Mouse (Mus musculus) stomach, postnatal 0 days (tissue): ENCODE measurements around the gene Art2b. TPM values are rescaled to one million over a fixed set of nuclear protein-coding genes. Genes with fewer than 3 reads are reported as not detected.
"Not testable (repeated sequence)": the region's sequence is repeated elsewhere in the genome, so short reads cannot be mapped to it uniquely, and the experiment has no call there.

Source experiments
- ATAC-seq: fragments of 200-750 bp; cut with Nextera tagmentation; 2 replicates; pipeline ENCODE4 v1.8.0; 2017; ENCODE audit not compliant: low FRiP score, low TSS enrichment
- DNase-seq: peaks from one replicate; pipeline ENCODE4 v3.0.0-alpha.2; 2016; ENCODE audit warnings: low spot score
- H3K27ac ChIP-seq: fragments of 300-500 bp; sonication (generic); replicated peaks from 2 replicates; pipeline ENCODE4 v1.5.1; 2014; ENCODE audit warnings: mild to moderate bottlenecking, control low read depth
- H3K27me3 ChIP-seq: fragments of 300-500 bp; sonication (generic); 2 replicates; pipeline ENCODE4 v1.6.1; 2014; ENCODE audit warnings: low read length; ENCODE audit not compliant: control insufficient read depth, insufficient read depth
- H3K36me3 ChIP-seq: fragments of 300-500 bp; sonication (generic); 2 replicates; pipeline ENCODE4 v1.6.1; 2014; ENCODE audit warnings: low read length, mixed read lengths; ENCODE audit not compliant: control insufficient read depth, insufficient read depth
- H3K4me1 ChIP-seq: fragments of 300-500 bp; sonication (generic); replicated peaks from 2 replicates; pipeline ENCODE4 v1.6.1; 2014; ENCODE audit warnings: antibody characterized with exemption; ENCODE audit not compliant: control insufficient read depth, insufficient read depth
- H3K4me2 ChIP-seq: fragments of 300-500 bp; sonication (generic); replicated peaks from 2 replicates; pipeline ENCODE4 v1.6.1; 2014; ENCODE audit warnings: low read depth, mild to moderate bottlenecking, control low read depth, moderate library complexity
- H3K4me3 ChIP-seq: fragments of 300-500 bp; sonication (generic); 2 replicates; pipeline ENCODE4 v1.5.1; 2014; ENCODE audit warnings: low read depth, low read length, control low read depth
- H3K9ac ChIP-seq: fragments of 300-500 bp; sonication (generic); 2 replicates; pipeline ENCODE4 v1.6.1; 2014; ENCODE audit warnings: mild to moderate bottlenecking, low read length, control low read depth, mixed read lengths
- H3K9me3 ChIP-seq: fragments of 300-500 bp; sonication (generic); 2 replicates; pipeline ENCODE4 v1.6.1; 2016; ENCODE audit warnings: low read length; ENCODE audit not compliant: control insufficient read depth
- CTCF ChIP-seq: IDR thresholded peaks from 2 replicates; pipeline ENCODE4 v1.5.1; 2016; ENCODE audit warnings: antibody characterized with exemption, low read depth, mild to moderate bottlenecking, moderate library complexity
- EP300 ChIP-seq: optimal IDR thresholded peaks from 2 replicates; pipeline ENCODE3; 2016; ENCODE audit warnings: antibody characterized with exemption
- WGBS: fragments of 180-500 bp; shearing (Covaris S2); extraction: QIAGEN DNeasy Blood & Tissue Kit; methylation state at CpG from one replicate; pipeline ENCODE4 v1.1.7; 2014; 5-methylcytosine and 5-hydroxymethylcytosine counted together
- polyA plus RNA-seq: library from polyadenylated mRNA; unstranded; fragments of >200 nt; fragmentation: Nextera tagmentation; extraction: Ambion mirVana; gene quantifications from 2 replicates; pipeline ENCODE4 v1.2.1, GENCODE M21; 2015

Gene Art2b
- polyA plus RNA-seq, 1 experiment from 2014 or later = not detected

DNA sequence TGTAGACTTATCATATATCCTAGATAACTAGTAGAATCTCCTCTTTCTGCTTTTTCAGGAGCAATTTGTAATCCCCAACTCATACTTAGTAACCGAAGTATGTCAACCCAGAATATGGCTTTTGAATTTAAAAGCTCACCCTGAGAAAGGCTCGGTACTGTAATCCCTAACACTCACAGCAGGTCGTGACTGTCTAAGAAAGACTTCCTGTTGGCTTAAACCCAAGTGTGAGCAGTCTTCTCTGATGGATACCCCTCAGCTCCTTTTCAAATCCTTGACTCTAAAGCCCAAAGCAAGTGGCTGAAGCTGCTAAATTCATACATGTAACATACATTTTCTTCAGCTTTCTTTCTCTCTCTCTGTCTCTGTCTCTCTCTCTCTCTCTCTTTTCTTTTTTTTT is 11.0 kb downstream of the Art2b start:
- WGBS = 40% methylated on average over 3 of the region's 3 CpGs
- no peak for ATAC-seq

DNA sequence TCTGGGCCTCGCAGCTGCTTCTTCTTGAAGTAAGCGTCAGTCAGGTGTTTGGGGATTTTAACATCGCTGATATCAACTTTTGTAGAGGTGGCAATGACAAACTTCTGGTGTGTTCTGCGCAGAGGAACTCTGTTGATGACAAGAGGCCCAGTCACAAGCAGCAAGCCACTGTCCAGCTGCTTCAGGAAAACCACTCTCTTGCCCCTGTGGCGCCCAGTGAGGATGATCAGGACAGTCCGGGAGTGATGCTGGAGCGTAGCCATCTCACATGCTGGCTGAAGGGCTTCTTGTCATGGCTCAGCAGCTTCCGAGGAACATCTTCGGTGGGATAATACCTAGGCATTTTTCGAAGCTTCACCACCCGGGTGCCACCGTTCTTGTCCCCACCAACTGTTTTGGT is 11.8 kb downstream of the Art2b start:
- H3K4me2 ChIP-seq, H3K4me1 ChIP-seq, H3K27ac ChIP-seq, DNase-seq, H3K27me3 ChIP-seq, ATAC-seq, H3K9me3 ChIP-seq, H3K9ac ChIP-seq, H3K36me3 ChIP-seq, H3K4me3 ChIP-seq: not testable (repeated sequence)
- WGBS = 83% methylated on average over 11 of the region's 12 CpGs

More for the DNA sequence above, 11.0 kb downstream of the Art2b start:
- H3K9me3 ChIP-seq = no peaks in the 10 kb centered on the region
- no peaks in the 10 kb centered on the region for H3K27me3 ChIP-seq
- no peak overlapping the region for H3K27ac ChIP-seq
- H3K9ac ChIP-seq = no peak overlapping the region
- H3K4me1 ChIP-seq = no peaks in the 10 kb centered on the region
- H3K36me3 ChIP-seq = no peaks in the 10 kb centered on the region
- no peak overlapping the region for H3K4me2 ChIP-seq
- DNase-seq = no peak
- TF ChIP-seq EP300 (no peak), CTCF (no peak)
- H3K4me3 ChIP-seq = no peak overlapping the region

DNA sequence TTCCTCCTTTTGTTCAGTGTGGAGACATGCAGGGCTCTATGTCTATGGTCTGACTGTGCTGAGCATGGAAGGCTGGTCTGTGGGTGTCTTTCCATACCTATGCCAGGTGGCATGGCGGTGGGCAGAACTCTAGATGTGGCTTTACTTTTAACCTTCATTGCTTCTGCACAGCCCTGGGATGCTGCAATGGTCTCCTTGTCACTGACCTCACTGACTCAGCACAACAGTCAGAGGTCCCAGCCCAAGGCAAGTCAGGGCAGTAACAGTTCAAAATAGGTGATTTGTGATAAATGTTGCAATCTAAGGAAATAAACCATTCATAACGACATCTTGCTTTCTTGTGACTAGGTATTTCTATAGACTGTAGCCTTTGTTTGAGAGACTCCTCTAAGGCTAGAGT is 21.3 kb downstream of the Art2b start:
- Histone ChIP-seq H3K27ac (no peak overlapping the region), H3K9me3 (no peaks in the 10 kb centered on the region), H3K27me3 (no peaks in the 10 kb centered on the region), H3K4me1 (no peaks in the 10 kb centered on the region), H3K4me3 (no peak overlapping the region), H3K36me3 (no peaks in the 10 kb centered on the region), H3K9ac (no peak overlapping the region), H3K4me2 (no peak overlapping the region)
- no peak for DNase-seq
- WGBS = 89% methylated on average over 2 of the region's 2 CpGs
- TF ChIP-seq CTCF (no peak), EP300 (no peak)
- ATAC-seq = no peak

GRCm38 (mm10) chr7:101559393-101559792 is 26.0 kb downstream of the Art2b start:
- ATAC-seq, H3K4me2 ChIP-seq, H3K9ac ChIP-seq, H3K27ac ChIP-seq, DNase-seq, H3K9me3 ChIP-seq, H3K27me3 ChIP-seq, H3K4me1 ChIP-seq, H3K36me3 ChIP-seq, H3K4me3 ChIP-seq: not testable (repeated sequence)
- 51% methylated on average over 5 of the region's 5 CpGs for whole genome bisulfite sequencing

DNA sequence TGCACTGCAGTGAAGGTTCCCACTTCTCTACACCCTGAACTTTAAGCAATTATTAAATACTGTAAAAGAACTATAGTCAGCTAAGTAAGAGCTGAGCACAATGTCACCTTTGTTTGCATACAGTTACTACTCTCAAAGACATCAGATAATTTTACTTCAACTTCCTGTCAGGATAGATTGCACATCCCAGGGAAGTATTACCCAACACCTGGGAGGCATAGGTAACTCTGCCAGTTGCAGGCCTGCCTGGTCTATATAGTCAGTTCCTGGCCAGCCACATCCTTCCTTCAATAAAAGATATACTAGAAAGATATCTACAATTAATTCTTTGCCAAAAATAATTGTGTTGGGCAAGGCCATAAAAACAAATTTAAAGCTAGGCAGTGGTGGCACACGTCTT is 28.0 kb downstream of the Art2b start:
- Histone ChIP-seq H3K27me3 (no peaks in the 10 kb centered on the region), H3K9ac (no peak overlapping the region), H3K4me2 (no peak overlapping the region), H3K27ac (no peak overlapping the region), H3K36me3 (no peaks in the 10 kb centered on the region), H3K9me3 (no peaks in the 10 kb centered on the region), H3K4me1 (no peaks in the 10 kb centered on the region), H3K4me3 (no peak overlapping the region)
- no peak for TF ChIP-seq EP300
- no peak for TF ChIP-seq CTCF
- no peak for ATAC-seq
- 54% methylated on average over 1 of the region's 1 CpGs for WGBS
- no peak for DNase-seq

DNA sequence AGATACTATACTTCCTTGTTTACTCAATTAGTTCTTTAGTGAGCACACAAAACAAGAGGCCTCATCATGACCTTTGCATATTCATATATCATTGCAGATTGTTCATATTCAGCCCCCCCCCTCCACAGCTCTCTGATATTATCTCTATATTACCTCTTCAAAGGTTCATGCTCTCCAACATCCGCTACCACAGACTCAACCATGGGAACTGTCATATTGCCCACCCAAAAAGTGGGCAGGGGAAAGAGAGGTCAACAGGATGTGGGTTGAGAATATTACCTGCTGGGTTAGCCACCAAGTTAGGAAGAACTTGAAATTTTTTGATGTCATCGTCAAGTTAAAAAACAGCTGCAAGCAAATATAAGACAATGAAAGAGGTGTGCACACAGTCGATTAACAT is 29.9 kb downstream of the Art2b start:
- not testable (repeated sequence) for DNase-seq, H3K4me3 ChIP-seq, H3K36me3 ChIP-seq, H3K27ac ChIP-seq, H3K27me3 ChIP-seq, H3K4me1 ChIP-seq, H3K9ac ChIP-seq, H3K4me2 ChIP-seq, ATAC-seq, H3K9me3 ChIP-seq
- WGBS = 85% methylated on average over 3 of the region's 3 CpGs

GRCm38 (mm10) chr7:101551530-101551929 is 33.9 kb downstream of the Art2b start:
- Histone ChIP-seq H3K9ac (no peak overlapping the region), H3K27ac (no peak overlapping the region)
- 94% methylated on average over 1 of the region's 1 CpGs for WGBS

More at GRCm38 (mm10) chr7:101551530-101551929, 33.9 kb downstream of the Art2b start:
- DNase-seq (no peak), ATAC-seq (no peak)
- Histone ChIP-seq H3K27me3 (no peaks in the 10 kb centered on the region), H3K4me1 (no peaks in the 10 kb centered on the region), H3K4me3 (no peak overlapping the region), H3K36me3 (no peaks in the 10 kb centered on the region), H3K9me3 (no peaks in the 10 kb centered on the region), H3K4me2 (no peak overlapping the region)
- TF ChIP-seq EP300 = no peak
- no peak for TF ChIP-seq CTCF
